Mouse (Mus musculus) megakaryocyte, embryonic 14.5 days (primary cell): ENCODE measurements around the gene Pam16.

ENCODE experiments used
- FLI1 ChIP-seq: IDR thresholded peaks from 2 replicates; pipeline ENCODE4 v1.6.1; 2012; ENCODE audit warnings: low read length, inconsistent platforms, mixed read lengths
- GATA1 ChIP-seq: IDR thresholded peaks from 3 replicates; pipeline ENCODE4 v1.6.1; 2012; ENCODE audit warnings: mixed read lengths, low read length, inconsistent platforms, borderline replicate concordance

GRCm38 (mm10) chr16:4590236-4590635, 34.6 kb downstream of the Pam16 start:
- no peak for TF ChIP-seq GATA1
- no peak for TF ChIP-seq FLI1
